Mouse (Mus musculus) kidney, embryonic 14.5 days (tissue): Measurements from ENCODE around the gene Syngr3. TPM values are rescaled to one million over a fixed set of nuclear protein-coding genes. Genes with fewer than 3 reads are reported as not detected.

Experiments
- ATAC-seq: fragments of 200-750 bp; cut with Nextera tagmentation; 2 replicates; pipeline ENCODE4 v1.8.0; 2017; ENCODE audit warnings: moderate number of reproducible peaks, mild to moderate bottlenecking, moderate TSS enrichment, moderate library complexity; ENCODE audit not compliant: low FRiP score, low TSS enrichment
- H3K27ac ChIP-seq: fragments of 300-500 bp; sonication (generic); 2 replicates; pipeline ENCODE4 v1.5.1; 2014; ENCODE audit warnings: low read depth, mild to moderate bottlenecking, low read length, moderate library complexity, mixed read lengths
- H3K27me3 ChIP-seq: fragments of 300-500 bp; sonication (generic); 2 replicates; pipeline ENCODE4 v1.6.1; 2014; ENCODE audit warnings: mild to moderate bottlenecking, low read length; ENCODE audit not compliant: control insufficient read depth, insufficient read depth
- H3K36me3 ChIP-seq: fragments of 300-500 bp; sonication (generic); 2 replicates; pipeline ENCODE4 v1.6.1; 2014; ENCODE audit warnings: low read length, mixed read lengths; ENCODE audit not compliant: control insufficient read depth, insufficient read depth
- H3K4me1 ChIP-seq: fragments of 300-500 bp; sonication (generic); 2 replicates; pipeline ENCODE4 v1.6.1; 2014; ENCODE audit warnings: low read length, mixed read lengths; ENCODE audit not compliant: control insufficient read depth, insufficient read depth
- H3K4me2 ChIP-seq: fragments of 300-500 bp; sonication (generic); replicated peaks from 2 replicates; pipeline ENCODE4 v1.6.1; 2014; ENCODE audit warnings: low read depth, mild to moderate bottlenecking, low read length
- H3K4me3 ChIP-seq: fragments of 300-500 bp; sonication (generic); 2 replicates; pipeline ENCODE4 v1.5.1; 2014; ENCODE audit warnings: mild to moderate bottlenecking, low read length
- H3K9ac ChIP-seq: fragments of 300-500 bp; sonication (generic); 2 replicates; pipeline ENCODE4 v1.6.1; 2014; ENCODE audit warnings: low read depth, mild to moderate bottlenecking, low read length, moderate library complexity
- H3K9me3 ChIP-seq: fragments of 300-500 bp; sonication (generic); 2 replicates; pipeline ENCODE4 v1.6.1; 2016; ENCODE audit warnings: low read length; ENCODE audit not compliant: control insufficient read depth
- WGBS: fragments of 180-500 bp; shearing (Covaris S2); extraction: QIAGEN DNeasy Blood & Tissue Kit; methylation state at CpG from one replicate; pipeline ENCODE4 v1.1.7; 2014; 5-methylcytosine and 5-hydroxymethylcytosine counted together
- polyA plus RNA-seq: library from polyadenylated mRNA; unstranded; fragments of >200 nt; fragmentation: Nextera tagmentation; extraction: Ambion mirVana; gene quantifications from 2 replicates; pipeline ENCODE4 v1.2.1, GENCODE M21; 2014

The Syngr3 gene
- polyA plus RNA-seq, 1 experiment from 2014 or later: 1.2 TPM

DNA sequence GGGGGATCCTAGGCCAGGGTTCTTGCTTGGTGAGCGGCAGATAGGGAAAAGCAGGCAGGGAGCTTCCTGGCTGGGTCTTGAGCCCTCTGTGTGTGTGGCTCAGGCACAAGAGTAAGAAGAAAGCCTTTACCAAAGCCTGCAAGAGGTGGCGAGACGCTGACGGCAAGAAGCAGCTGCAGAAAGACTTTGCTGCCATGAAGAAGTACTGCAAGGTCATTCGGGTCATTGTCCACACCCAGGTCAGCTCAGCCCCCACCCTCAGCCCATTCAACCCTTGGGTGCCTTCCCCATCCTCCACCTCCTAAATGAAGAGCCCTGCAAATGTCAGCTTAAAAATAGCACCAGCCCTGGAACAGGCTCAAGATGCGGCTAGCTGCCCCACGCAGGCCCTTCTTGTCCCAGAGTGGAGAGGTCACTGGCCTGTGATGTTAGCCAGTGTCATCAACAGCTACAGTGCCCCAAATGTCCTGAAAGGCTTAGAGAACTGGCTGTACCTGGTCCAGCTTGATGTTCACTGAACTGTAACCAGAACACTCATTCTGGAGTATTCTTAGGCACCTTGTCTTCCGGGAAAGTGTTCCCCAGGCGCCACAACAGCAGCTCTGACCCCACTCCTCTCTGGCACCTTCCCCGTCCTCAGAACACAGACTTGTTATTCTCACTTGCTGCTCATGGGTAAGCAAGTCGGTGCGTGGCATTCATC lies 42.6 kb upstream of the Syngr3 start:
- WGBS: 83% methylated on average over 12 of the region's 12 CpGs
- ATAC-seq: no peak
- H3K27ac ChIP-seq: no peak overlapping the region
- no peak overlapping the region for H3K4me2 ChIP-seq
- no peaks in the 10 kb centered on the region for H3K36me3 ChIP-seq
- H3K4me1 ChIP-seq: peaks cover 5% of the 10 kb centered on the region; the same call in 1 of the 2 replicates
- no peaks in the 10 kb centered on the region for H3K9me3 ChIP-seq
- no peak overlapping the region for H3K4me3 ChIP-seq
- H3K9ac ChIP-seq: no peak overlapping the region
- H3K27me3 ChIP-seq: no peaks in the 10 kb centered on the region

DNA sequence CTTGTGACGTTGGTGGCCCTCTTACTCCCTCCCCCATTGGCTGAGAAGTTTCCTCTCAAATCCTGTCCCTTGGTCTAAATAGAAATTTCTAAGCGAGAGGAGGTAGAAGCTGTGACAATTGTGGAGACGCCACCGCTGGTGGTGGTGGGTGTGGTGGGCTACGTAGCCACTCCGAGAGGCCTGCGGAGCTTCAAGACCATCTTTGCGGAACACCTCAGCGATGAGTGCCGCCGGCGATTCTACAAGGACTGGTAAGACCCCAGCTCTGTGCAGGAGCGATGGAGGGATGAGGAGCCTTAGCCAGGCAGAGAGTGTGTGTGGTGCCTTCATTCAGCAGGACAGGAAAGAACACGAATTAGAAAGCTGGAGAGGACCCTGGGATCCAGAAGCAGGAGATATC lies 41.0 kb upstream of the Syngr3 start:
- H3K9ac ChIP-seq: no peak overlapping the region
- H3K9me3 ChIP-seq: no peaks in the 10 kb centered on the region
- no peak overlapping the region for H3K4me3 ChIP-seq
- ATAC-seq: no peak
- H3K4me2 ChIP-seq: no peak overlapping the region
- H3K27me3 ChIP-seq: no peaks in the 10 kb centered on the region
- H3K27ac ChIP-seq: no peak overlapping the region
- 82% methylated on average over 14 of the region's 14 CpGs for WGBS
- H3K36me3 ChIP-seq: no peaks in the 10 kb centered on the region
- H3K4me1 ChIP-seq: no peaks in the 10 kb centered on the region

DNA sequence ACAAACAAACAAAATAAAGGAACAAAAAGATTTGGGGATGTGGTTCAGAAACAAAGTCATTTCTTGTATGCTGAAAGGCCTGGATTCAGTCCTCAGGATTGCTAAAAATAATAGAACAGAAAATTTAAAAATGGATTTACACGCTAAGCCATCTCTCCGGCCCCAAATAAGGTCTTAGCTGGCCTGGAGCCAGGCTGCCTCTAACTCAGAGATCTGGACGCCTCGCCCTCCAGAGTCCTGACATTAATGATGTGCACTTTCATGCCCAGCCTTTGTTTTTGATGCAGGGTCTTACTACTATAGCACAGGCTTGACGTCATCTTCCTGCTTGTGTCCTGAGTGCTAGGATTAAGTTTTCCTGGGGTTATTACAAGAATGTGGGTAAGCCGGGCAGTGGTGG lies 39.3 kb upstream of the Syngr3 start:
- Histone ChIP-seq H3K36me3 (no peaks in the 10 kb centered on the region), H3K9me3 (no peaks in the 10 kb centered on the region), H3K4me2 (no peak overlapping the region), H3K4me1 (no peaks in the 10 kb centered on the region), H3K27ac (no peak overlapping the region), H3K9ac (no peak overlapping the region), H3K27me3 (no peaks in the 10 kb centered on the region), H3K4me3 (no peak overlapping the region)
- 78% methylated on average over 6 of the region's 6 CpGs for WGBS
- no peak for ATAC-seq

DNA sequence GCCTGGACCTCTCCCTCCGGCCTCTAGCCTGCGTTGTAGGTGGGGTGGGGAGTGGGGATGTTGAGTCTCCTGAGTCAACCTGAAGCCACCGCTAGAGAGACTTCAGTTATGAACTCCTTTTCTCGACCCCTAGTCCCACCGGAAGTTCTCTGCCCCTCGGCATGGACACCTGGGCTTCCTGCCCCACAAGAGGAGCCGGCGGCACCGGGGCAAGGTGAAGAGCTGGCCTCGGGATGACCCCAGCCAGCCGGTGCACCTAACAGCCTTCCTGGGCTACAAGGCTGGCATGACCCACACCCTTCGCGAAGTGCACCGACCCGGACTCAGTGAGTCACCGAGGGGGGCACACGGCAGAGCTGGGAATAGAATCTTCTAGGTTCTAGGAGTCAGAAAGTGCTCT lies 38.4 kb upstream of the Syngr3 start:
- Histone ChIP-seq H3K4me3 (no peak overlapping the region), H3K36me3 (no peaks in the 10 kb centered on the region), H3K27me3 (no peaks in the 10 kb centered on the region), H3K9me3 (no peaks in the 10 kb centered on the region), H3K4me1 (no peaks in the 10 kb centered on the region), H3K4me2 (no peak overlapping the region), H3K9ac (0 out of 2 replicates have a peak overlapping the region, but pooled peaks have one; percentile 18), H3K27ac (no peak overlapping the region)
- 71% methylated on average over 17 of the region's 17 CpGs for WGBS
- no peak for ATAC-seq

DNA sequence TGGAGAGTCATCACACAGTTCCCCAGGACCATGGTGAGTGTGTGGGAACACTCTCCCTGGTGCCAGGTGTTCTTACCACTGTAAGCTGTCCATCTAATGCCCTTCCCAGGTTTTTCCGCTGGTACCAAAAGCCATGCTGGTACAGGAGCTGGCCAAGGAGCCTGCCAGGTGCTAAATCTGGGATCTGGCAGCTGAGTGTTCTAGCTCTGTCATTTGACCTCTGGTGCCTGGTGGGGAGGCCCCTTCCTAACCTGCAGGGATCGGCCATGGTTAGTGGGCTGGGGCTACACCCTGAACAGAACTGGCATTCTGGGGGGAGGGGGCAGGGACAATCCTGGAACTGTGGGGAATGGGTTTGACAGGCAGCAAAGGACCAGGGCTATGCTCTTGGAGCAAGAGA lies 37.9 kb upstream of the Syngr3 start, which contains the start of gene Rpl3l:
TSS of gene Rpl3l (plus strand) at position 203 of the 400 bp plus-strand sequence.
- Histone ChIP-seq H3K9me3 (no peaks in the 10 kb centered on the region), H3K27me3 (no peaks in the 10 kb centered on the region), H3K9ac (peak within 1 kb of the TSS; percentile 18; the same call in 1 of the 2 replicates), H3K36me3 (peaks cover under 1% of the 10 kb centered on the region; the same call in 1 of the 2 replicates), H3K4me1 (no peaks in the 10 kb centered on the region), H3K27ac (no peak within 1 kb of the TSS), H3K4me3 (no peak within 1 kb of the TSS), H3K4me2 (no peak within 1 kb of the TSS)
- no peak for ATAC-seq
- 64% methylated on average over 2 of the region's 2 CpGs for WGBS

DNA sequence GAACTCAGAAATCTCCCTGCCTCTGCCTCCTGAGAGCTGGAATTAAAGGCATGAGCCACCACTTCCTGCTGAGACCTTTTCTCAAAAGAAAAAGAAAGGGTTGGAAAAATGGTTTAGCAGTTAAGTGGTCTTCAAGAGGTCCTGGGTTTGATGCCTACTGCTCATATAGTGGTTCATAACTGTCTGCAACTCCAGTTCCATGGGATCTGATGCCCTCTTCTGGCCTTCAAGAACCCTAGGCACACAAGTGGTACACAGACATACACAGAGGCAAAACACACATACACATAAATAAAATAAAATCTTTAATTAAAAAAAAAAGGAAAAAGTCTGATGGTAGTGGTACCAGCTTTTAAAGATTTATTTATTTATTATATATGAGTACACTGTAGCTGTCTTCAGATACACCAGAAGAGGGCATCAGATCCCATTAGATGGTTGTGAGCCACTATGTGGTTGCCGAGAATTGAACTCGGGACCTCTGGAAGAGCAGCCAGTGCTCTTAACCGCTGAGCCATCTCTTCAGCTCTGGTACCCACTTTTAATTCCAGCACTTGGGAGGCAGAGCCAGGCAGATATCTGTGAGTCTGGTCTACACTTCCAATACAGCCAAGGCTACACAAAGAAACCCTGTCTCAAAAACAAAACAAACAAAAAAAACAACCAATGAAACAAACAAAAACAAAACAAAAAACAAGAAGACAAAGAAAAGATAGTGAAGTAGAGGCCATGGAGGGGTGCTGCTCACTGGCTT lies 36.1 kb upstream of the Syngr3 start:
- Histone ChIP-seq H3K27ac (no peak overlapping the region), H3K36me3 (peaks cover 17% of the 10 kb centered on the region), H3K4me2 (no peak overlapping the region), H3K9me3 (no peaks in the 10 kb centered on the region), H3K4me3 (no peak overlapping the region), H3K4me1 (peaks cover 8% of the 10 kb centered on the region), H3K9ac (no peak overlapping the region), H3K27me3 (no peaks in the 10 kb centered on the region)
- ATAC-seq: no peak
- 73% methylated on average over 3 of the region's 3 CpGs for WGBS

DNA sequence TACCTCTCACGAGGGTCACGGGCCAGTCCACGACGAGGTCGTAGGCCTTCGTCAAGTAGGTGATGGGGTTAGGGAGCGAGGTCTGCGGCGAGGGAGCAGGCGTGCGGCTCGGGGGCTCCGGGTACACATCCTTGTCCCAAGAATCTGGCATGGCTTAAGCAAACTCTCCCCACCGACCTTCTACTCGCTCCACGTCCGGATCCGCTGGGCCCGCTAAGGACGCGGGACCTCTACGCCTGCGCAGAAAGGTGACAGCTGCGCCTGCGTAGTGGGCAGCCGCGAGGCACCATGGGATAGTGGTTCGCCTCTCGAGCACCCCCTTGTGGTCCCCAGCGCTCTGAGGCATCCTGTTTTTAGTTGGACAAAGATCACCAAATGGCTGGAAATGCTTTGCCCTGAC lies 34.4 kb upstream of the Syngr3 start, which contains the start of gene Ndufb10:
TSS of gene Ndufb10 (minus strand) at position 295 of the 400 bp plus-strand sequence.
- Histone ChIP-seq H3K9me3 (no peaks in the 10 kb centered on the region), H3K27ac (peak within 1 kb of the TSS; percentile 71), H3K4me1 (peaks cover 8% of the 10 kb centered on the region), H3K27me3 (no peaks in the 10 kb centered on the region), H3K36me3 (peaks cover 20% of the 10 kb centered on the region), H3K4me2 (peak within 1 kb of the TSS; percentile 78), H3K9ac (peak within 1 kb of the TSS; percentile 89), H3K4me3 (peak within 1 kb of the TSS; percentile 90)
- under 1% methylated on average over 30 of the region's 30 CpGs for WGBS
- peak; percentile 79 for ATAC-seq

DNA sequence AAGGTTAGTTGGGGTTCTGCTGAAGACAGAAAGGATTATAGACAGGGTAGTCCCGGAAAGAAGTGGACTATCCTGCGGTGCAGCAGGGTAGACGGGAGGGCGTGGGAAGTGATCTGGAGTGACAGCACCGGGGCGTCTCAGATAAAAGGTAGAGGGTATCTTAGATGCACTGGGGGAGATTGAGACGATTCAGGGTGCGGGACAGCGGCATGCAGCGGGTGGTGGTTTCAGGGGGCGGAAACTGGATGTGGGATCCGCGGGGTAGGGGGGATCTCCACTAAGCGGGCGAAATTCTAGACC lies 34.1 kb upstream of the Syngr3 start:
- Histone ChIP-seq H3K27me3 (no peaks in the 10 kb centered on the region), H3K4me3 (peak overlapping the region; percentile 90), H3K4me2 (peak overlapping the region; percentile 78), H3K27ac (peak overlapping the region; percentile 71), H3K9me3 (no peaks in the 10 kb centered on the region), H3K4me1 (peaks cover 8% of the 10 kb centered on the region), H3K36me3 (peaks cover 20% of the 10 kb centered on the region), H3K9ac (peak overlapping the region; percentile 89)
- peak; percentile 0; the same call in 1 of the 2 replicates for ATAC-seq
- under 1% methylated on average over 15 of the region's 15 CpGs for WGBS
